Mouse (Mus musculus) midbrain, embryonic 11.5 days (tissue): Measurements from ENCODE around the gene Casq2. TPM values are rescaled to one million over a fixed set of nuclear protein-coding genes. Genes with fewer than 3 reads are reported as not detected.

Experiments
- ATAC-seq: fragments of 200-750 bp; cut with Nextera tagmentation; 2 replicates; pipeline ENCODE4 v1.8.0; 2017; ENCODE audit warnings: moderate TSS enrichment, moderate library complexity; ENCODE audit not compliant: low FRiP score
- DNase-seq: peaks from one replicate; pipeline ENCODE4 v3.0.0; 2015; ENCODE audit warnings: low spot score; ENCODE audit errors: missing footprints
- H3K27ac ChIP-seq: fragments of 300-500 bp; sonication (generic); 2 replicates; pipeline ENCODE4 v1.5.1; 2014; ENCODE audit warnings: low read depth, low read length
- H3K27me3 ChIP-seq: fragments of 300-500 bp; sonication (generic); 2 replicates; pipeline ENCODE4 v1.6.1; 2014; ENCODE audit warnings: mild to moderate bottlenecking, low read length, moderate library complexity, mixed read lengths; ENCODE audit not compliant: control insufficient read depth, insufficient read depth
- H3K36me3 ChIP-seq: fragments of 300-500 bp; sonication (generic); 2 replicates; pipeline ENCODE4 v1.6.1; 2014; ENCODE audit warnings: mild to moderate bottlenecking, low read length, moderate library complexity, mixed read lengths; ENCODE audit not compliant: control insufficient read depth, insufficient read depth
- H3K4me1 ChIP-seq: fragments of 300-500 bp; sonication (generic); 2 replicates; pipeline ENCODE4 v1.6.1; 2014; ENCODE audit warnings: low read length; ENCODE audit not compliant: control insufficient read depth, insufficient read depth
- H3K4me2 ChIP-seq: fragments of 300-500 bp; sonication (generic); 2 replicates; pipeline ENCODE4 v1.6.1; 2014; ENCODE audit warnings: mild to moderate bottlenecking, moderate library complexity
- H3K4me3 ChIP-seq: fragments of 300-500 bp; sonication (generic); 2 replicates; pipeline ENCODE4 v1.5.1; 2014; ENCODE audit warnings: low read depth, low read length
- H3K9ac ChIP-seq: fragments of 300-500 bp; sonication (generic); 2 replicates; pipeline ENCODE4 v1.6.1; 2014; ENCODE audit warnings: low read length
- H3K9me3 ChIP-seq: fragments of 300-500 bp; sonication (generic); 2 replicates; pipeline ENCODE4 v1.6.1; 2016; ENCODE audit warnings: low read length; ENCODE audit not compliant: control insufficient read depth
- WGBS: fragments of 180-500 bp; shearing (Covaris S2); extraction: QIAGEN DNeasy Blood & Tissue Kit; methylation state at CpG from one replicate; pipeline ENCODE4 v1.1.7; 2014; 5-methylcytosine and 5-hydroxymethylcytosine counted together
- polyA plus RNA-seq: library from polyadenylated mRNA; unstranded; fragments of >200 nt; fragmentation: Nextera tagmentation; extraction: Ambion mirVana; gene quantifications from 2 replicates; pipeline ENCODE4 v1.2.1, GENCODE M21; 2014

Gene Casq2
- polyA plus RNA-seq, 1 experiment from 2014 or later: not detected

DNA sequence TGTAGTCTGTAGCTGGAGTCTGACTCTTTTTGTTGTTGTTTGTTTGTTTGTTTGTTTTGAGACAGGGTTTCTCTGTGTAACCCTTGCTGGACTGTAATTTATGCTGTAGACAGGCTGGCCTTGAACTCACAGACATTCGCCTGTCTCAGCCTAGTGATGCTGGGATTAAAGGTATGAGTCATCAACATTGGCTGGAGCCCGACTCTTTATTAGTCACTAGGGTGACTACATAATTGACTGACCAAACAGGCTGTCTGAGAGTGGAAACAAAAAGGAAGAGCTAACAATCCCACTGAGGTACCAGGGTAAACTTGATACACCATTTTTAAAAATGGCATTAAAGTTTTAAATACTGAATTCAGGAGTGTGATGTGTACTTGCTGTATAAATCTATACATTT, 96.4 kb downstream of the Casq2 start:
- Histone ChIP-seq H3K9ac (no peak overlapping the region), H3K36me3 (no peaks in the 10 kb centered on the region), H3K27ac (no peak overlapping the region), H3K4me2 (no peak overlapping the region), H3K9me3 (peaks cover 4% of the 10 kb centered on the region; the same call in 1 of the 2 replicates), H3K27me3 (no peaks in the 10 kb centered on the region), H3K4me3 (no peak overlapping the region), H3K4me1 (no peaks in the 10 kb centered on the region)
- DNase-seq (no peak), ATAC-seq (no peak)
- WGBS: 87% methylated on average over 2 of the region's 2 CpGs

DNA sequence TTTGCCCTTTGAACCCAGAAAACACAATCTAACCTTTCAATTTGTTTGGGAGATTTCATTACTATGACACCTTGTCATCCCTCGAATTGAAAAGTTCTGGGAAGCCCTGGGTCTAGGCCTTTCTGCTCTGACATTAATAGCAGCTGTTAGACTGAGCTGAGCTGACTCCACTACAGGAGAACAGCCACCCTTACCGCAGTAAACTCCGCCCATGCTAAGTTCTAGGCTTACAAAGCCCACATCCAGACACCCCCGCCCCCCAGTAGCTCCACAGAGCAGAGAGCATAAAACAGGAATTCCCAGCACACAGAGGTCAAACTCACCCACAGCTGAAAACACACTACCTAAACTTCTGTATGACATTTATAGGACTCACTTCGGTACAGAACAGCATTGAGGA, 98.5 kb downstream of the Casq2 start:
- Histone ChIP-seq H3K27me3 (no peaks in the 10 kb centered on the region), H3K27ac (no peak overlapping the region), H3K9me3 (peaks cover 4% of the 10 kb centered on the region; the same call in 1 of the 2 replicates), H3K36me3 (no peaks in the 10 kb centered on the region), H3K9ac (no peak overlapping the region), H3K4me2 (no peak overlapping the region), H3K4me3 (no peak overlapping the region), H3K4me1 (no peaks in the 10 kb centered on the region; the same call in 1 of the 2 replicates)
- 76% methylated on average over 5 of the region's 5 CpGs for WGBS
- peak; percentile 79 for DNase-seq
- ATAC-seq: no peak

DNA sequence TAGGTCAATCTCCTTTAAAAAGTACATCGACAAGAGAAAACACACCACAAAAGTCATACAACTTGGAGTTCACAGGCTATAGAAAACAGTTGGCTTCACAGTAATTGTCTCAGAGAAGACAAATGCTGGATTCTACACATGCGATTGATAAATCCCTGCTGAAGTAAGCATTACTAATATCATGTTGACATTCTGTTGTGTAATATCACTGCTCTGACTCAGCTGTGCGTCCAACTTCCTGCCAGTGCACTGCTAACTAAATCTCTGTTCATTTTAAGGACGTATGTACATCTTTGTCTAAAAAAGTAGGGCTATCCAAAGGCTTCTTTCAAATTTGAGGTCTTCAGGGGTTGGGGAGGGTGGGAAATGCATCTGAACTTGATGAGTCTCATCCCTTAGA, 101.2 kb downstream of the Casq2 start:
- H3K4me1 ChIP-seq: peaks cover 7% of the 10 kb centered on the region
- no peak for DNase-seq
- WGBS: 87% methylated on average over 4 of the region's 4 CpGs
- no peak overlapping the region for H3K4me3 ChIP-seq
- H3K27me3 ChIP-seq: peaks cover 8% of the 10 kb centered on the region; the same call in 1 of the 2 replicates
- no peak overlapping the region for H3K9ac ChIP-seq
- no peaks in the 10 kb centered on the region for H3K36me3 ChIP-seq
- peaks cover 4% of the 10 kb centered on the region; the same call in 1 of the 2 replicates for H3K9me3 ChIP-seq
- no peak for ATAC-seq
- no peak overlapping the region for H3K27ac ChIP-seq
- H3K4me2 ChIP-seq: no peak overlapping the region

DNA sequence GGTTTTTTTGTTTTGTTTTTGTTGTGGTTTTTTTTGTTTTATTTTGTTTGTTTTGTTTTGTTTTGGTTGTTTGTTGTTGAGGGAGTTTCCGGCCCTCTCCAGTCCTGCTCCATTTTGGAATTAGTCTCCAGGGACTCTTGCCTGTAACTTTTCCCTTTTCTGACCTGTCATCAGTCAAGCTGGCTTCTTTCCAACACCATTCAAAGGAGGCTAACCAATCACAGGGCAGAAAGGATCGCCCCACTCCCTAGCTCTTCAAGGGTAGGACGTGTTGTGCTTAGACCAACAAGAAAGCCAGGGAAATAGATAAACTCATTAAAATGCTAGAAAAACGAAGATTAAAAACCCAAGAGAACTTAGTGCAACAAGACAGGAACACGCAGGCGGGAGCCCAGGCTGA, 102.8 kb downstream of the Casq2 start:
- no peak for DNase-seq
- Histone ChIP-seq H3K9ac (no peak overlapping the region), H3K36me3 (no peaks in the 10 kb centered on the region), H3K4me3 (no peak overlapping the region), H3K27me3 (peaks cover 13% of the 10 kb centered on the region; the same call in 1 of the 2 replicates), H3K4me1 (peaks cover 17% of the 10 kb centered on the region), H3K4me2 (no peak overlapping the region), H3K9me3 (peaks cover 4% of the 10 kb centered on the region; the same call in 1 of the 2 replicates), H3K27ac (no peak overlapping the region)
- ATAC-seq: peak; percentile 57
- WGBS: 15% methylated on average over 6 of the region's 6 CpGs

DNA sequence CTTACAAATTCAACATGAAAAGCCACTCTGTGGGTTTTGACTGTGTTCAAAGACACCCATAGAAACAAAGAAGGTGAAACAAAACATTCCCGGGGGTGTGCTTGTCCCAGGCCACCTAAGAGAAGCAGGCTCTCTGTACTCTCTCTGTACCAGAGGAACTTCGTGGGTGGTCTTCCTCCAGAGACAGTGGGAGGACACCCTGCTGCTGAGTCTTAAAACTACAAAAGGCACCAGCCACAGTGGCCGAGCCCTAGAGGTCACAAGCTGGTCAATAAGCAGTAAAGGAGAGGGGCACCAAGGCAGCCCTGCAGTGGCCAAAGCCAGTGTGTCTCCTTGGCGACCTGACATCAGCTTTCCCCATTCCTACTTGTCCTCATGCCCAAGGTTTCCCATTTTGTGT, 103.8 kb downstream of the Casq2 start:
- H3K4me1 ChIP-seq: peaks cover 28% of the 10 kb centered on the region
- no peak overlapping the region for H3K4me3 ChIP-seq
- peaks cover 17% of the 10 kb centered on the region; the same call in 1 of the 2 replicates for H3K27me3 ChIP-seq
- peak; percentile 45 for ATAC-seq
- H3K9me3 ChIP-seq: peaks cover 4% of the 10 kb centered on the region; the same call in 1 of the 2 replicates
- no peak overlapping the region for H3K9ac ChIP-seq
- no peak for DNase-seq
- 4% methylated on average over 4 of the region's 4 CpGs for WGBS
- H3K4me2 ChIP-seq: no peak overlapping the region
- no peaks in the 10 kb centered on the region for H3K36me3 ChIP-seq
- no peak overlapping the region for H3K27ac ChIP-seq

DNA sequence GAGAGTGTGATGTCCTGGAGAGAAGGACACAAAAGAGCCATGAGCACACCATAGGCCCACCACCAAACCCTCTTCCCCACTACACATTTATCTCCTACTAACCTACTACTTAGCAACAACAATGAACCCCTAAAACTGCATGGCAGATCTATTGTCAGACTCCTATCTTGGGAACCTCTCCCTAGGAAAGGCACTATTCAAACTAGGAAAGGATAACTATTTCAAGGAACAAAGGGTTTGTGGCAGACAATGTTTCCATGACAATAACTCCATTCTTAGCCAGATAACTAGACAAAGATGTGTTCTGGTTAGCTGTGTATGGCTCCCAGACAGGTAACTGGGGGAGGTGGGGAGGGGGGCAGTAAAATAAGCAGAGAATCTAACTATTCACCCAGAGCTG, 104.4 kb downstream of the Casq2 start:
- Histone ChIP-seq H3K27me3 (peaks cover 18% of the 10 kb centered on the region; the same call in 1 of the 2 replicates), H3K4me1 (peaks cover 28% of the 10 kb centered on the region), H3K4me2 (no peak overlapping the region), H3K9ac (no peak overlapping the region), H3K4me3 (no peak overlapping the region), H3K9me3 (peaks cover 3% of the 10 kb centered on the region; the same call in 1 of the 2 replicates), H3K36me3 (no peaks in the 10 kb centered on the region), H3K27ac (no peak overlapping the region)
- DNase-seq (no peak), ATAC-seq (no peak)

DNA sequence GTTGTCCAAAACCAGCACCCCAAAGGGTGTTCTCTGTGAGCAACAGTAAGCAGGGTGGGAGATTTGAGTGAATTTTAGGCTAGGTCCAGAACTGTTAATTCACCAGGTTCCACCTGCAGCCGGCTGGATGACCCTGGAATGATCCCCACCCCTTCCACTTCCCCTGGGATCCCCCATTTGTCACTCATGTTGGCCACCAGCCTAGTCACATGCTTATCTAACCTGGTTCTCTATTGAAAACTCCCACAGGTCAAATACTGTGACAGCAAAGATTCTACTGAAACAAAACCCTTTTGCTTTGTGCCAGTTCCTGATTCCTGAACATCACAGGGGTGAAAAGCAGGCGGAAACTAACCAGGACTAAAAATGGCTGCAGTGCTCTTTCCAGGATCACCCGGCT, 105.4 kb downstream of the Casq2 start:
- H3K4me1 ChIP-seq: peaks cover 28% of the 10 kb centered on the region
- no peaks in the 10 kb centered on the region for H3K36me3 ChIP-seq
- H3K27ac ChIP-seq: no peak overlapping the region
- no peak for DNase-seq
- no peak for ATAC-seq
- H3K27me3 ChIP-seq: peaks cover 25% of the 10 kb centered on the region; the same call in 1 of the 2 replicates
- H3K9ac ChIP-seq: no peak overlapping the region
- H3K4me3 ChIP-seq: no peak overlapping the region
- whole genome bisulfite sequencing: 72% methylated on average over 3 of the region's 3 CpGs
- H3K9me3 ChIP-seq: no peaks in the 10 kb centered on the region
- H3K4me2 ChIP-seq: no peak overlapping the region

DNA sequence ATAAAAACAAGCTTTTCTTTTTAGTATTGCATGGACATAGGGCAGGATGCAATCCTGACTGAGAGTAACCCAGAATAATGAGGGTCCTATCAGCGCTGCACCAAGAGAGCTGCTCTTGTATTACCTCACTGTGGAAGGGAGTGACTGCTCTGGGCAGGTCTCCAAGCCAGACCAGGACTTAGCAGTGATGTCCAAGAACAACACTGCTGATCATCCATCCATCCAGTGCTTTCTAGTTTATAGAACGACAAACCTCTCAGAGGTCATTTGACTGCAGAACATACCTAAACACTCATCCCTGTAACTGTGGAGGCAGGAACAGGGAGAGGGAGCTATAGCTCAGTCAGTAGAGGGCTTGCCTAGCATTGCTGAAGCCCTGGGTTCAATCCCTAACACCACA, 106.4 kb downstream of the Casq2 start:
- no peaks in the 10 kb centered on the region for H3K9me3 ChIP-seq
- ATAC-seq: no peak
- peaks cover 27% of the 10 kb centered on the region; the same call in 1 of the 2 replicates for H3K27me3 ChIP-seq
- H3K27ac ChIP-seq: no peak overlapping the region
- H3K4me3 ChIP-seq: no peak overlapping the region
- 82% methylated on average over 2 of the region's 2 CpGs for WGBS
- H3K4me2 ChIP-seq: no peak overlapping the region
- no peak overlapping the region for H3K9ac ChIP-seq
- DNase-seq: no peak
- peaks cover 28% of the 10 kb centered on the region for H3K4me1 ChIP-seq
- H3K36me3 ChIP-seq: no peaks in the 10 kb centered on the region

DNA sequence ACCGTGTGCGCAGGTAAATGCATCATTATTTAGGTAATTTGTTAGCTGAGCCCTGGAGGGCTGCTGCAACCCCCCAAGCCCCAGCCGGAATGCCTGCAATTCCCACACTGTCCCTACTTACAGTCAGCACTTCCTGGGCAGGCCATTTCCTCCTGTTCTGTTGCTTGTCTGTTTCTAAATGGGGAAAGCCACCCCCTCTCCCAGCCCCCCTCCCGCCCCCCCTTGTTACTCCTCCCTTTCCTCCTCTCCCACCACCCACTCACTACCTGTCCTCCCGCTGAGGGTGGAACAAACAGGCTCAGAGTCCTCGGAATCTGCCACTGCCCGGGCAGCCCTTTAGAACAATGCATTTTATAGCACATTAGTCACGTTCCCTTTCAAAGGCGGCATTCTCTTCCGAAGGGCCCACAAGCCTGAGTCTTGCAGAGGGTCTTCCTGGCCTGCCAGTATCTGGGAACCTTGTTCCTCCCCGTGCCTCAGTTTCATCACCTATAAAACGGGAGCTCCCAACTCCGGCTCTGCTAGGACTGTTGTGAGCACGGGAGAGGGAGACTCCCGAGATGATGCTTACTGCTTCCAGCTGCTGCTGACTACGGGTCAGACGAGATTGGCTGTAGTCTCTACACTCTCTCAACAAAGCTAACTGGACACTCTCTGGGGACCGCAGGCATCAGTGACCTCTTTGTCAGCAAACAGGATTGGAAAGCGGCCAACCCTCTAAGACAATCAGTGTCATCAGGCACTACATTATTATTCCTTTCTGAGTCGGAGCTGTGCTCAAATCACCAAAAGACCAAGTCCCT, 107.5 kb downstream of the Casq2 start:
- no peaks in the 10 kb centered on the region for H3K36me3 ChIP-seq
- H3K27me3 ChIP-seq: peaks cover 27% of the 10 kb centered on the region; the same call in 1 of the 2 replicates
- 5% methylated on average over 20 of the region's 20 CpGs for WGBS
- no peak overlapping the region for H3K27ac ChIP-seq
- ATAC-seq (peak; percentile 58), DNase-seq (peak; percentile 92)
- H3K4me2 ChIP-seq: peak overlapping the region; percentile 36
- no peak overlapping the region for H3K4me3 ChIP-seq
- 0 out of 2 replicates have a peak overlapping the region, but pooled peaks have one; percentile 13 for H3K9ac ChIP-seq
- H3K9me3 ChIP-seq: no peaks in the 10 kb centered on the region
- peaks cover 32% of the 10 kb centered on the region for H3K4me1 ChIP-seq
